Comparison of ENCODE assay signal across 16 mouse cellular contexts in genomic region chr7:116606751-116607483, GRCm38 (mm10).
DNase-seq lines count a peak whose midpoint lies in the region; ATAC-seq lines count a peak whose summit lies in the region.
"Had no signal": no experiment of that assay in that cellular context is flagged by ENCODE, and none has a peak within 500 bp of the region (broad histone marks: within the 10 kb centered on the region; RNA-seq: fewer than 3 reads in every experiment).

No protein-coding gene starts in this region.

- H3K4me3 ChIP-seq in hindbrain, embryonic 15.5 days, result no peak overlapping the region
- no peak overlapping the region for H3K4me3 ChIP-seq in hindbrain, embryonic 10.5 days

- peaks cover 8% of the 10 kb centered on the region for H3K4me1 ChIP-seq in hindbrain, embryonic 15.5 days (replicated peaks)
- peaks cover 9% of the 10 kb centered on the region for H3K4me1 ChIP-seq in hindbrain, embryonic 10.5 days (replicated peaks)

- H3K9me3 ChIP-seq in hindbrain, embryonic 15.5 days, result no peaks in the 10 kb centered on the region
- H3K9me3 ChIP-seq in hindbrain, embryonic 10.5 days, result no peaks in the 10 kb centered on the region
- H3K9me3 ChIP-seq: hindbrain, embryonic 13.5 days; neural tube, embryonic 13.5 days had no signal

- no peak overlapping the region for H3K4me2 ChIP-seq in hindbrain, embryonic 15.5 days

- ATAC-seq in hindbrain, embryonic 15.5 days (ENCODE audit: low FRiP score, low read depth), result 0 out of 2 replicates have a peak, but pooled peaks have one; percentile 49
- ATAC-seq: forebrain, postnatal 0 days had no signal

- no peaks in the 10 kb centered on the region for H3K36me3 ChIP-seq in hindbrain, embryonic 15.5 days
- no peaks in the 10 kb centered on the region for H3K36me3 ChIP-seq in hindbrain, embryonic 10.5 days
- H3K36me3 ChIP-seq: hindbrain, embryonic 13.5 days; neural tube, embryonic 13.5 days had no signal

- H3K9ac ChIP-seq in hindbrain, embryonic 15.5 days, result no peak overlapping the region
- H3K9ac ChIP-seq: forebrain, postnatal 0 days; hindbrain, embryonic 13.5 days had no signal

- H3K27me3 ChIP-seq in hindbrain, embryonic 15.5 days, result no peaks in the 10 kb centered on the region
- no peaks in the 10 kb centered on the region for H3K27me3 ChIP-seq in hindbrain, embryonic 10.5 days (ENCODE audit: insufficient read depth, poor library complexity, severe bottlenecking)
- H3K27me3 ChIP-seq: neural tube, embryonic 13.5 days had no signal

- H3K27ac ChIP-seq in hindbrain, embryonic 15.5 days (replicated peaks), result no peak overlapping the region
- no peak overlapping the region for H3K27ac ChIP-seq in hindbrain, embryonic 10.5 days
- H3K27ac ChIP-seq: hindbrain, embryonic 13.5 days; layer of hippocampus, adult 2 months; neural tube, embryonic 13.5 days had no signal

- no peak for DNase-seq in hindbrain, embryonic 10.5 days (ENCODE audit: low spot score)
- peak; percentile 10 for DNase-seq in retina, postnatal 1 day
- DNase-seq in retina, embryonic 14.5 days (ENCODE audit: low spot score), result no peak
- DNase-seq in cerebellum, postnatal 10 days, result peak; percentile 70 to 83
- no peak for DNase-seq in frontal cortex, postnatal 10 days (ENCODE audit: low spot score in 2 of 2)
- no peak for DNase-seq in adrenal gland, postnatal 4 days (ENCODE audit: low spot score in 2 of 2)
- DNase-seq in Muller cell, postnatal 12 days (ENCODE audit: inconsistent ontology term), result no peak
- DNase-seq: forebrain, postnatal 0 days; gastrocnemius, postnatal 25 days; midbrain, embryonic 14.5 days; right cerebral cortex, adult 18-20 months; spleen, adult 18-20 months had no signal

- 58% methylated on average over 6 of the region's 6 CpGs for WGBS in hindbrain, embryonic 15.5 days
- 66% methylated on average over 6 of the region's 6 CpGs for WGBS in hindbrain, embryonic 10.5 days

Comparison
In these comparisons a context has a peak if more than half of its experiments do, and no peak if none do; other contexts are left out.
1. DNase-seq: peak in retina, postnatal 1 day (single experiment) and cerebellum, postnatal 10 days (2 of 2); none in hindbrain, embryonic 10.5 days (single experiment), retina, embryonic 14.5 days (single experiment), frontal cortex, postnatal 10 days (0 of 2), adrenal gland, postnatal 4 days (0 of 2) and Muller cell, postnatal 12 days (single experiment).